Mouse (Mus musculus) adrenal gland, postnatal 14 days (tissue): Measurements from ENCODE around the gene Klhl2. TPM values are rescaled to one million over a fixed set of nuclear protein-coding genes. Genes with fewer than 3 reads are reported as not detected.

Source experiments
- DNase-seq: peaks from one replicate; pipeline ENCODE4 v3.0.0; 2021; ENCODE audit warnings: mixed read lengths
- total RNA-seq: library from RNA; stranded (reverse); gene quantifications from 2 replicates; pipeline ENCODE4 v1.2.3, GENCODE M21; 2021

Gene Klhl2
- total RNA-seq, 1 experiment from 2014 or later: 48.8 TPM

DNA sequence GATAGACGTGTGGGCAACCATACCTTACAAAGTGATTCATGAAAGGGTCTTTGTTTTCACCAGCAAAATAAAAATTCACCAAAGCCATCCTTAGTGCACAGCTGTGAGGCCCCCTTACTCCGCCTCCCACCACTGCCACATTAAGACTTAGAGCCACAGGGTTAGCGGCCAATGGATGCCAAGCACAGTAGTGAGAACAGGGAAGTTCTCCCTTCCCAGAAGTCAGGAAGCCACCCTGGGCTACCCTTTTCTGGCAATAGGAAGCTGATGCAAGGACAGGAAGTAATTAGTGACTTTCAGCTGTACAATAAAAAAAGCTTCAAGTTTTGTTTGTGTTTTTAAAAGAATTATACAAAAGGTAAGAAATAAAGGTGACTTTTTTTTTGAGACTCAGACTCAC lies 18.2 kb downstream of the Klhl2 start:
- no peak for DNase-seq

DNA sequence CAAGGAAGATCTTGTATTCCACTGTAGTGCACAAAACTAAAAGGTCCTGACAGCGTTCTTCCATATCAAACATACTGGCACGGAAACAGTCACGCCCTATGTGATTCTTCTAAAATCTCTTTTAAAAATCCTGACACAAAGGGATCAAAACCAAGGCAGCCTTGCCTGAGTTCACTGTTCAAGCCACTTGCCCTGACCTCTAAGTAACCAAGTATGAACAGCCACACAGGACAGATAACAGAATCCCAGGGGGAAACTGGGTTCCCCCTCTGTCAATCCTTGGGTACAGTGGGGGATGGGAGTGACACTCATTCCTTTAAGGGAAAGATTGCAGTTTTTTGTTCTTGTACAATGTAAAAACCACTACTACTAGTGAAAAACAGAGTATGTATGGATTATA lies 19.9 kb downstream of the Klhl2 start:
- DNase-seq: no peak

DNA sequence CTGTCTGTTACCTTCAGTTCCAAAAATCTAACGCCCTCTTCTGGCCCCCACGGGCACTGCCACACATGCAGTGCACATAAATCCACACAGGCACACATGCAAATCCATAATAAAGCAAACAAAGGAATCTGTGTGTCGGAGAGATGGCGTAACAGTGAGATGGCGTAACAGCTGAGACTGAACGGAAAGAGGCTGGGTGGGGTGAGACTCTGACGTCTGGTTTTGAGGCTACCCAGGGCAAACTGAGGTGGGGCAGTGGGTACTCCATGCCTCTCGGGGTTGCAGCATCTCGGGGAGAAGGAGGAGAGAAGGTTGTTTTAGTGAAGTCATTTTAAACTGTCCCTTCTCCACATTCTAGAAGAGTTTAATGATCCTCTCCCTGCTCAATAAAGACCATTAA lies 20.4 kb downstream of the Klhl2 start:
- DNase-seq: no peak

DNA sequence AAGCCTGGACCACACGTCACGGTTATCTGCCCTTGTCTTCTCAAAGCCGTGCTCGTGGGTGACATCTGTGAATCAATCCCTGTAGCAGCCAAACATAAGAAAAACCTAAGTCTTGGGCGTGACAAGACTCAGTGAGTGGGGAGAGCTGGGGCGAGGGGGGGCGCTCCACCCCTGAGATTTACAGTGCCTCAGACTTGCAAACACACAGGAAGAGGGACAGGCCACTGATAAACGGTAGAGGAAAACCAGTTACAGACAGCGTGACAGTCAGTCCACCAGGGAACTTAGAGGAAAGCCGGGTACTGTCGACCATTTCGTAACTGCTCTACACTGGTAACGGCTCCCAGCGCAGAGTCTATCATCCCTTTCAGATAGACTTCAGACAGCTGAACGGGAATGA lies 21.4 kb downstream of the Klhl2 start:
- no peak for DNase-seq

DNA sequence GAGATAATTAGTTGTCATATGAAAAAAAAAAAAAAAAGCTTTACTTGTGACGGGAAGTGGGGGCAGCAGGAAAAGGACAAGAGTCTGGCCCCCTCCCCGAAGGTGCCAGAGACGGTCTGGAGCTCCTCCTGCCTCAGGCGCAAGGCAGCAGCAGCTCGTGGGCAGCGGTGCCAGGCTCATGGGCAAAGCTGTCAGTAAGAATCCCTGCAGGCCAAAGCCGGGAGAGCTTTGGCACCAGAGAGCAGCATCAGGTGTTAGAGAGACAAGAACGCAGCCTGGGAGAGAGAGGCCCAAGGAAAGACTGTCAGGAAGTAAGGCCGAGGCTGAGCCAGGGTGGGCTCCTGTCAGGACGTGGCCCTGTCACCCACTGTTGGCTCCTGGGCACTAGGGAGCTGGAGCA lies 22.5 kb downstream of the Klhl2 start:
- DNase-seq: peak; percentile 46

- peak; percentile 83 for DNase-seq
Observed at GRCm38 (mm10) chr8:64826461-64826860, 23.4 kb downstream of the Klhl2 start.

DNA sequence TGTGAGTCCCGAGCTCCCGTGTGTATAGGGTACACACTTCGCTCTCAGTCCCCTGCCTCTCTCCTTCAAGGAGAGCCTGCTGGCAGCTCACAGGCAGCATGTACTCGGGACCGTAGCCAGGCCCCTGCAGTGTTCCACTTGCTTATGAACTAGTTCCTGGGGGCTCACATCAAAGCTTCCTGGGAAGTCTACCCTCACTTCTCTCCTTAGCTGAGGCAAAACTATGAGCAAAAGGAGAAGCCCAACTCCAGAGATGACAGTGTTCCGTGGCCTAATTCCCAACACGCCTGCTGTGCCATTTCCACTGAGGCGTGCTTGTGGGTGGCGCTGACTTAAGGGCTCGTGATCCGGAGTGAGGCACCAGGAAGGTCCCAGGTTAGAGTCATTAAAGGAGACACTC lies 25.9 kb downstream of the Klhl2 start:
- no peak for DNase-seq

GRCm38 (mm10) chr8:64820940-64821339 lies 28.9 kb downstream of the Klhl2 start:
- DNase-seq: no peak

- no peak for DNase-seq
Observed at GRCm38 (mm10) chr8:64811790-64812189, 38.0 kb downstream of the Klhl2 start.

DNA sequence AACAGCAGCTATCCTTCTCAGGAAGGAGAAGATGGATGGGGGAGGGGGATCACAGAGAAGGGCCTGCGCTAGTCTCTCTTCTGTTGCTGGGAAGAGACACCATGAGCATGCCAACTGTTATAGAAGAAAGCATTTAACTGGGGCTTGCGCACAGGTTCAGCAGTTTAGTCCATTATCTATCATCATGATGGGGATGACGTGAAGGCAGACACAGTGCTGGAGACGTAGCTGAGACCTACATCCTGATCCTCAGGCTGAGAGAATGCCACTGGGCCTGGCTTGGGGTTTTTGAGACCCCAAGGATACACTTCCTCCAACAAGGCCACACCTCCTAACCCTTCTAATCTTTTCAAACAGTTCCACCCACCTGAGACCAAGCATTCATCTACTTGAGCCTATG lies 38.7 kb downstream of the Klhl2 start:
- no peak for DNase-seq

DNA sequence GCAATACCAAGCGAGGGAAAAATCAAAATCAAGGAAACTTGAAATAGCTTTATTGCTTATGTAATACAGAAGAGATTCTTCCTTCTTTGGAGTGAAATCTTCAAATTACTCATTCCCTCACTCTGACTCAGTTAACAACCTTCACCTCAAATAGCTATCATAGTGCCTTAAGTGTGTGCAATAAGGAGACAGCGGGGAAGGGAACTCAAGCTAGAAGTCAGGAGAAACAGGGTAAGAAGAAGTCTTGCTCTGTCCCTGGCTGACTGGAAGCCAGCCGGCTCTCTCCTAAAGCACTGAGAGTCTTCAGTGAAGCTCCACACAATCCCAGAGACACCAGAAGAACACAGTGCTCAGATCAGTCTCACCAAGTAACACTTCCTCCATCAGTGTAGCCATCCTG lies 43.3 kb downstream of the Klhl2 start:
- no peak for DNase-seq

GRCm38 (mm10) chr8:64804971-64805370 lies 44.8 kb downstream of the Klhl2 start:
- no peak for DNase-seq

DNA sequence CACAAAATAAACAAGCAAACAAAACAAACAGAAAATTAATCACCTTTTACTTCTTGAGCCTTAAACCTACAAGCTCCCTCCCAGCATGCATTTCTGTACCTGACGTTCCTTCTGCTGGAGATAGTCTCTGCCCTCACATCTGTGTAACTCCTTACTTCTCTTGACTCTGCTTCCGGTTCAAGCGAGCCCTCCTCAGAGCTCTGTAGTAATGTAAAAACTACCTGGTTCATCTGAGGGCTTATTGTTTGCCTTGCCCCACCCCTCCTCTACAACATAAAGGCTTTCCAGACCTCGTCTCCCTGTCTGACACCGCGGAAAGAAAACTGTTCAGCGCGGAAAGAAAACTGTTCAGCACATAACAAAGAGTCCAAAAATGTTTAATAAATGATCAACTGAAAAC lies 50.5 kb downstream of the Klhl2 start:
- DNase-seq: no peak

GRCm38 (mm10) chr8:64798503-64798902 lies 51.3 kb downstream of the Klhl2 start:
- DNase-seq: no peak

DNA sequence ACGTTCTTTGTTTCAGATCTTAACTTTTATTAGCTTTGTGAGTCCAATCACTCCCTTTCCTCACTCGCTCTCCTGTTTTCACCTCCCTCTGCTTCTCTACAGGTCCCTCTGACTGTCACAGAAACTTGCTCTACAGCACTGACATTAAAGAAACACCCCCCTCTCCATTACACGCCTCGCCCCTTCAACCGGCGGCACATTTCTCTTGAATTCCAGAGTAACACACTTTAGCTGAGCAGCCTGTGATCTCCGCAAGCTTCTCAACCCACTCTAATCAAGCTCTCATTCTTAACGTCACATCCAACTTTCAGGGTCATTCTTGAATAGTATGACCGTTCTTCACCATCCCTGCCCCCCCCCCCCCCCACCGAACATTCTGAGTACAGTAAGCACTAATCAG lies 52.1 kb downstream of the Klhl2 start:
- DNase-seq: no peak

- DNase-seq: peak; percentile 20
Observed at GRCm38 (mm10) chr8:64791250-64791881, 58.5 kb downstream of the Klhl2 start.

GRCm38 (mm10) chr8:64790418-64790817 lies 59.4 kb downstream of the Klhl2 start:
- DNase-seq: no peak

- peak; percentile 69 for DNase-seq
Observed at GRCm38 (mm10) chr8:64788715-64789114, 61.1 kb downstream of the Klhl2 start.

GRCm38 (mm10) chr8:64786801-64787200 lies 63.0 kb downstream of the Klhl2 start:
- no peak for DNase-seq

GRCm38 (mm10) chr8:64784235-64784634 lies 65.6 kb downstream of the Klhl2 start:
- DNase-seq: no peak

DNA sequence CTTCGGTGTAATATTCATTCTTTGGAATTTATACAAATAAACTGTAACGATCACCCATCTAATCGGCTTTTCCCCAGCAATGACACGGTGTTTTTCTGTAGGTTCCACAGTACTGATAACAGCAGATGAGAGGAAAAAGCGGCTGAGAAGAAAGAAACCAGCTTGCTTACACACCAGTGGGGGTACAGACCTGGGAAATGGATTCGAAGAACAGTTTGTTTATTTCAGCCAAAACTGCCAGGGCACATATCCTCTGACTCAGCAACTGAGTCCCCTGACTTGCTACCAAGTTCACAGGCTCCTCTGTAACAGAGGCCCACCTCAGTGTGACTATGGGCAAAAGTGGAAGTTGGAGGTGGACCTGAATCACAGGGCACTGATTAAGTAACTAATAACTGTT lies 67.9 kb downstream of the Klhl2 start:
- no peak for DNase-seq

GRCm38 (mm10) chr8:64777925-64778324 lies 71.9 kb downstream of the Klhl2 start:
- DNase-seq: peak; percentile 55

DNA sequence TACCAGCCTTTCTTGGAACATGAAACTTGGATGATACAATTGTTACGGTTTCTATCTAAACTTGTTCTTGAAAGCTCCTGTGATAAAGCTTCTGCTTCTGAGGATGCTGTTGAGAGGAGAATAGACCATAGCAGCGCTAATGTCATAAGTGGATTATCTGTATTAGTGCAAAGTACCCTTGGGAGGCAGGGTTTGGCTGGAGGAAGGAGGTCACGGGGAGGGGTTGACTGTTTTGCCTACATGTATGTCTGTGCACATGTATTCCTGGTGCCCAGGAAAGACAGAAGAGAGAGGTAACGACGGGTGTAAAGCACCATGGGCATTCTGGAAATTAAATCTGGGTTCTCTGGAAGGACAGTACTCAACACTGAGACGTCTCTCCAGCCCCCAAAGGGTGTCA lies 75.7 kb downstream of the Klhl2 start:
- no peak for DNase-seq

DNA sequence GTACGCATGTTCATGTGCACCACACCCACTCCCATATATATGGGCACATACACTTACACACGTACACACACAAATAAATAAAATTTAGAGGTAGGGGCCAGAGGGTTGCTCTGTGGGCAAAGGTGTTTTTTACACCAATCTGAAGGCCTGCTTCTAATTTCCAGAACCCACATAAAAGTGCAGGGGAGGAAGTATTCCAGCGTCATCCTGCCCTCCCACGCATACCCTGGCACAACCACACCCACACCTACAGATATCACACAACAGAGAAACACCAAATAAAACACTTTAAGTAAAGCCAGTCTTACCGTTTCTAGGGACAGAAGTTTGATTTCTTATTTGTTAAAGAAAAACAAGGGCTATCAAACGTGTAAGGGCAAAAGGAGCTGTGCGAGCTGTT lies 79.0 kb downstream of the Klhl2 start:
- no peak for DNase-seq

DNA sequence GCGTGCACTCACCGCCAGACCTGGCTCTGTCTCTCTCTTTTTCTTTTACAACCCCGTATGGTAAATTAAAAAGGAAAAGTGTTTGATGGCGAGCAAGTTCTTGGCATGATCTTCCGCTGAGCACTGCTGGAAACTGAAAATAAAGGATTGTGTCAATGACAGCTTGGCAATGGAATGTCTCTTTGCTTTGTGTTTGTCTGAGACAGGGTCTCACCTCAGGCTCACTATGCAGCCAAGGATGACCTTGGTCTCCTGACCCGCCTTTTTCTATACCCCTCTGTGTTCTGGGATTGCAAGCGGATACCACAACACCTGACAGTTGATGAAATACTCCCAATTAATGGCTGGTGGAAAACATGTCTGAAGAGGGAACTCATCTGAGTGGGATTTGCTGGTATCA lies 80.2 kb downstream of the Klhl2 start:
- DNase-seq: no peak
